Mouse (Mus musculus) liver, adult 2 months (tissue): ENCODE measurements around the gene Mterf1b.

Experiments used
- CTCF ChIP-seq: fragments of 200-500 bp; IDR thresholded peaks from 2 replicates; pipeline ENCODE4 v1.5.1; 2011; ENCODE audit warnings: low read depth, low read length, control low read depth
- POLR2A ChIP-seq: fragments of 200-500 bp; IDR thresholded peaks from 2 replicates; pipeline ENCODE4 v1.6.1; 2011; ENCODE audit warnings: low read length, control low read depth; ENCODE audit not compliant: insufficient read depth; ENCODE audit errors: extremely low read depth

GRCm38 (mm10) chr5:4234505-4234904, 42.3 kb downstream of the Mterf1b start:
- TF ChIP-seq POLR2A (no peak), CTCF (no peak)
